Mouse (Mus musculus) brain, embryonic 14.5 days (tissue): ENCODE results near the gene Abcc8. TPM values are rescaled to one million over a fixed set of nuclear protein-coding genes. Genes with fewer than 3 reads are reported as not detected.
A peak's percentile ranks its signal among the peaks of the same experiment; 100 is the strongest.

Experiments used
- DNase-seq: peaks from one replicate; pipeline ENCODE4 v3.0.0-alpha.2; 2011; ENCODE audit warnings: low read depth
- CTCF ChIP-seq: fragments of 200-500 bp; IDR thresholded peaks from 2 replicates; pipeline ENCODE4 v1.5.1; 2012; ENCODE audit warnings: inconsistent platforms, mild to moderate bottlenecking, moderate library complexity, borderline replicate concordance; ENCODE audit not compliant: insufficient read depth, insufficient read length; ENCODE audit errors: extremely low read depth
- POLR2A ChIP-seq: fragments of 200-500 bp; IDR thresholded peaks from 2 replicates; pipeline ENCODE4 v1.6.1; 2012; ENCODE audit warnings: mild to moderate bottlenecking, inconsistent platforms, borderline replicate concordance; ENCODE audit not compliant: poor library complexity, insufficient read depth, insufficient read length, severe bottlenecking; ENCODE audit errors: extremely low read depth
- polyA plus RNA-seq: library from polyadenylated mRNA; depleted of rRNA; stranded (reverse); fragments of >200 nt; gene quantifications from 2 replicates; pipeline ENCODE4 v1.2.3, GENCODE M21; 2012; rRNA removed

Gene Abcc8
- 12.3 and 15.0 TPM in 2 replicates for polyA plus RNA-seq

- DNase-seq, result peak; percentile 37
- no peak for TF ChIP-seq CTCF
- TF ChIP-seq POLR2A, result no peak
Observed at GRCm38 (mm10) chr7:46179431-46180275, at the start of gene Abcc8. Gene Abcc8, minus strand, starts transcription at chr7:46180033.

- peak; percentile 90 for DNase-seq
- TF ChIP-seq CTCF (no peak), POLR2A (no peak)
Observed at GRCm38 (mm10) chr7:46226936-46227335, 47.1 kb upstream of the Abcc8 start.

- DNase-seq, result peak; percentile 58
- TF ChIP-seq POLR2A, result no peak
- peak; percentile 76 for TF ChIP-seq CTCF
Observed at GRCm38 (mm10) chr7:46226253-46226652, 46.4 kb upstream of the Abcc8 start.

GRCm38 (mm10) chr7:46220591-46221129 is 40.8 kb upstream of the Abcc8 start:
- DNase-seq, result no peak
- TF ChIP-seq CTCF (no peak), POLR2A (no peak)

DNA sequence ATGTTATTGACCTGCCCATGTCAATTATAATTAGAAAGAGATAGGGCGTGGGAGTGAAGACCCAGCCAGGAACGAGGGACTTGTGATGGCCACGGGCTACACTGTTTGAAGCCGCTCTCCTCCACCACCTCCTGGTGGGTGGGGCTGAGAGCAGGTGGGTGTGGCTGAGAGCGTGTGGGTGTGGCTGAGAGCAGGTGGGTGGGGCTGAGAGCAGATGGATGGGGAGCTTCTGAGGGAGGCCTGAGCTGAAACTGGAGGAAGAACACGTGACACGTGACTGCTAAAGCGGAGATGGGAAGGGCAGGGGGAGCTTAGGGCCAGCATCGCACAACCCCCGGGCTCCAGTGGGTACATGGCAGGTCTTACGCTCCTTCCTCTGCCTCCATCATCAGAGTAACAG is 38.6 kb upstream of the Abcc8 start:
- peak; percentile 55 for DNase-seq
- no peak for TF ChIP-seq CTCF
- TF ChIP-seq POLR2A, result no peak

DNA sequence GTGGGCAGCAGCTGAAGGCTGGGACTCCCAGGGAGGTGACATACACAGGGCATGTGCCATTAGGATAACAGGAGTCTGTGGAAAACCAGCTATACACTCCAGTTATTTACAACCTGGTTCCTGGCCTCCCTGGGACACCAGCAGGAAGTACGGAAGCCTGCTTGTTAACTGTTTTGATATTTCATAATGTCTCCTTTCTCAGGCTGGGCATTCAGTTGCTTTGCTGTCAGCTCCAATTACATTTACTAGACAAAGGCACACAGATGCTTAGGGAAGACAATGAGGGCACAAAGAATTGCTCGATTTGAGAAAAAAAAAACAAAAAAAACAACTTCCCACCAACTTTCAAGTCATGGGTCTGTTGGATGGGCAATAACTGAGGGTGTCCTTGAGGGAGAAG is 36.6 kb upstream of the Abcc8 start:
- TF ChIP-seq CTCF (no peak), POLR2A (no peak)
- no peak for DNase-seq

DNA sequence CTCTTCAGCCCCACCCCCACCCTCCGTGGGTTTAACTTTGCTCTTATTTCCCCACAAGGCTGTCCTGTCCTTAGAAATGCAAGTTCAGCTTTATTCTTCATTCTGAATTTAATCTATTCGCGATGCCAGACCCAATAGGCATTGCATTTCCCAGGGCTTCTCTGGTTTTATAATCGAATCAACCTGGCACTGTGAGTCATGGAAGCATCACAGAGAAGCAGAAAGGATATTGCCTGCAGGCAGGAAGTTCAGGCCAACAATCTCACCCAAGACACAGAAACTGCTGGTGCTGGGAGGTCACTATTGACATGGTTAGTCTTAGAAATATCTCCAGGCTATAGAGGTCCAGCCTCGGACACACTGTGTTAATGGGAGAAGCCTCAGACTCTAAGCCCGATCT is 30.4 kb upstream of the Abcc8 start:
- no peak for DNase-seq
- no peak for TF ChIP-seq POLR2A
- TF ChIP-seq CTCF, result no peak

GRCm38 (mm10) chr7:46208131-46208530 is 28.3 kb upstream of the Abcc8 start:
- DNase-seq, result no peak
- TF ChIP-seq POLR2A (no peak), CTCF (no peak)

GRCm38 (mm10) chr7:46204775-46205174 is 24.9 kb upstream of the Abcc8 start:
- DNase-seq, result no peak
- no peak for TF ChIP-seq POLR2A

GRCm38 (mm10) chr7:46204046-46204471 is 24.2 kb upstream of the Abcc8 start:
- peak; percentile 68 for DNase-seq

GRCm38 (mm10) chr7:46201649-46202048 is 21.8 kb upstream of the Abcc8 start:
- TF ChIP-seq POLR2A (no peak), CTCF (no peak)
- DNase-seq, result peak; percentile 59

More at GRCm38 (mm10) chr7:46204046-46204471, 24.2 kb upstream of the Abcc8 start:
- TF ChIP-seq CTCF (peak; percentile 73), POLR2A (no peak)

DNA sequence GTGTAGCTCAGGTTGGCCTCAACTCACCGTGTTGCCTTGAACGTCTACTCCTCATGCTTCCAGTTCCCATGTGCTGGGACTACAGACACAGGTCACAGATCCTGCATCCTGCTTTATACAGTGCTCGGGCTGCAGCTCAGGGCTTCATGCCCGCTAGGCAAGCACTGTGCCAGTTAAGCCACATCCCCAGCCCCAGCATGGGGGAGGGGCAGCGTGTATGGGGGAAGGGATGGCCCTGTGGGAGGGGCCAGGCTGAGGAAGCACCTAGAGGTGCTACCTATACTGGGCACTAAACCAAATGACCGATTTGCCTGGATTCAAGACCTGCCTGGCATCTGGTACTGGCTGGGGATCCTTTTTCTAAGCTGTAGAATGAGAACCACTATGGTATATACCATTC is 20.2 kb upstream of the Abcc8 start:
- DNase-seq, result no peak
- TF ChIP-seq POLR2A (no peak), CTCF (no peak)
